Mouse (Mus musculus) ES-Bruce4 (cell line): ENCODE data around the gene Plbd1.

ENCODE experiments used
- EP300 ChIP-seq: IDR thresholded peaks from 2 replicates; pipeline ENCODE4 v1.6.1; 2011; ENCODE audit warnings: low read depth, low read length; ENCODE audit not compliant: insufficient read depth
- POLR2A ChIP-seq: IDR thresholded peaks from one replicate; pipeline ENCODE4 v1.8.1; 2011; ENCODE audit warnings: low read length; ENCODE audit not compliant: insufficient read depth

DNA sequence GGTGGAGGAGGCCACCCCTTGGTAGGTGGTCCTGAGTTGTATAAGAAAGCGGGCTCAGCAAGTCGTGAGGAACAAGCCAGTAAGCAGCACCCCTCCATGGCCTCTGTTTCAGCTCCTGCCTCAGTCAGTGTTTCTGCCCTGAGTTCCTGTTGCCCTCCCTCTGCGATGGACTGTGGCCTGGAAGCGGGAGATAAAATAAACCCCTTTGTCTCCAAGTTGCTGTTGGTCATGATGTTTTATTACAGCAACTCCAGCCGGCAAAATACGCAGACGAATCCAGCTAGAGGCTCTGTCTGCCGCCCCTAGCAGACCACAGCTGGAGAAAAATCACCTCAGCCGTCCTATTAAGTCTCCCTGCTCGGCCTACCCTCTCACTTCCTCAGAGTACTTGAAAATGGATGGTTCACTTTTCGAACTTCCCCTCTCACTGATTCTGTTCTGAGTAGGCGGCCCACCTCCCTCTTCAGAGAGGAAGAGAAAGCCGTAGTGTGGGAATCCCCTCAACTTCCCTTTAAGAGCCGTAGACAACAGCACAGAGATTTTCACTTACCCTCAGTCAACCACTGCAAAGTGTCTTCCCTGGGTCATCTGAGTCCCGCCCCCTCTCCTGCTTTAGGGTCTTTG, 28.2 kb upstream of the Plbd1 start:
- TF ChIP-seq EP300 (no peak), POLR2A (no peak)
